Mouse (Mus musculus) testis, adult 2 months (tissue): ENCODE measurements around the gene Hrnr.

Source experiments
- CTCF ChIP-seq: fragments of 200-500 bp; IDR thresholded peaks from 2 replicates; pipeline ENCODE4 v1.5.1; 2012; ENCODE audit warnings: low read depth, mild to moderate bottlenecking, inconsistent platforms, low read length, moderate library complexity; ENCODE audit not compliant: control insufficient read depth, insufficient read depth, insufficient replicate concordance
- POLR2A ChIP-seq: fragments of 200-500 bp; IDR thresholded peaks from 2 replicates; pipeline ENCODE4 v1.6.1; 2012; ENCODE audit warnings: low read depth, mild to moderate bottlenecking, inconsistent platforms, low read length, moderate library complexity; ENCODE audit not compliant: control insufficient read depth

DNA sequence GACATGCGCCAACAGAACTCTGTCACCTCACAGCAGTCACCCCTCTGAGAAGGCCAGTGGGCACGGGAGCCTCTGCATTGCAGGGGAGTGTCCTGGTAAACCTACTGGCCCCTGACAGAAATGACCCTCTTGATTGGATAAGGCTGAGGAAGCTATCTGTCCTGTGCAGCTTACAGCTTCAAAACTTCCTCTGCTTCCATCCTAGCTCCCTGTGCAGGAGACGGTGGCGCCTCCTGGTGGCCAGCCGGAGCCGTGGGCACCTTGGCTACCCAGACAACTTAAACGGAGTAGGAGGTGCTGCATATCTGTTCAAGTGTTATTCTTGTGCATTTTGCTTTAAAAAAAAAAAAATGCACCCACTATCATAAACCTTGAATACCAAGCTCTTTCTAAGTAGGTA lies 40.5 kb downstream of the Hrnr start:
- TF ChIP-seq CTCF (peak; percentile 82), POLR2A (no peak)
